Mouse (Mus musculus): Measurements from ENCODE around the gene Olfml2b. TPM values are rescaled to one million over a fixed set of nuclear protein-coding genes. Genes with fewer than 3 reads are reported as not detected.
A peak's percentile ranks its signal among the peaks of the same experiment; 100 is the strongest.

The Olfml2b gene
- 10 to 100 TPM; 63.6 to 81.0 TPM for total RNA-seq (2021)
- long read RNA-seq, experiment 1, transcript Olfml2b-201 (8 exons, 3,095 nt) = major isoform, 99 of 121 reads
- long read RNA-seq, experiment 1, partial matches to known transcripts = 10 of 121 reads
- long read RNA-seq, experiment 1, other reads (novel, unspliced or antisense) = 12 of 121 reads
- long read RNA-seq, experiment 2, transcript Olfml2b-201 (8 exons, 3,095 nt) = major isoform, 135 of 171 reads
- long read RNA-seq, experiment 2, partial matches to known transcripts = 15 of 171 reads
- long read RNA-seq, experiment 2, other reads (novel, unspliced or antisense) = 21 of 171 reads

- DNase-seq (ENCODE audit: low spot score in 2 of 2) = peak; percentile 86 to 93
Measured at GRCm38 (mm10) chr1:170644255-170645205, at the start of gene Olfml2b. Gene Olfml2b (plus strand): TSS chr1:170644532.

GRCm38 (mm10) chr1:170594575-170594974 lies 49.8 kb upstream of the Olfml2b start:
- no peak for DNase-seq (ENCODE audit: low spot score in 2 of 2)

GRCm38 (mm10) chr1:170605228-170606001 lies 38.9 kb upstream of the Olfml2b start:
- no peak for DNase-seq (ENCODE audit: low spot score in 2 of 2)

- DNase-seq (ENCODE audit: low spot score in 2 of 2) = no peak
Measured at GRCm38 (mm10) chr1:170607231-170607917, 37.0 kb upstream of the Olfml2b start.

GRCm38 (mm10) chr1:170608461-170609071 lies 35.8 kb upstream of the Olfml2b start:
- DNase-seq (ENCODE audit: low spot score in 2 of 2) = no peak

- no peak for DNase-seq (ENCODE audit: low spot score in 2 of 2)
Measured at GRCm38 (mm10) chr1:170609872-170610271, 34.5 kb upstream of the Olfml2b start.

- no peak for DNase-seq (ENCODE audit: low spot score in 2 of 2)
Measured at GRCm38 (mm10) chr1:170610289-170610688, 34.0 kb upstream of the Olfml2b start.

- no peak for DNase-seq (ENCODE audit: low spot score in 2 of 2)
Measured at GRCm38 (mm10) chr1:170610695-170611094, 33.6 kb upstream of the Olfml2b start.

GRCm38 (mm10) chr1:170611631-170612030 lies 32.7 kb upstream of the Olfml2b start:
- DNase-seq (ENCODE audit: low spot score in 2 of 2) = no peak

GRCm38 (mm10) chr1:170612968-170613872 lies 31.1 kb upstream of the Olfml2b start:
- DNase-seq (ENCODE audit: low spot score in 2 of 2) = peak in 1 of 2 experiments; percentile 64

GRCm38 (mm10) chr1:170619686-170620374 lies 24.5 kb upstream of the Olfml2b start:
- DNase-seq (ENCODE audit: low spot score in 2 of 2) = no peak

GRCm38 (mm10) chr1:170622934-170623333 lies 21.4 kb upstream of the Olfml2b start:
- no peak for DNase-seq (ENCODE audit: low spot score in 2 of 2)

- no peak for DNase-seq (ENCODE audit: low spot score in 2 of 2)
Measured at GRCm38 (mm10) chr1:170623432-170623831, 20.9 kb upstream of the Olfml2b start.

- no peak for DNase-seq (ENCODE audit: low spot score in 2 of 2)
Measured at GRCm38 (mm10) chr1:170630489-170630888, 13.8 kb upstream of the Olfml2b start.

GRCm38 (mm10) chr1:170631571-170631970 lies 12.8 kb upstream of the Olfml2b start:
- DNase-seq (ENCODE audit: low spot score in 2 of 2) = no peak

- peak; percentile 54 to 82 for DNase-seq (ENCODE audit: low spot score in 2 of 2)
Measured at GRCm38 (mm10) chr1:170632385-170632784, 11.9 kb upstream of the Olfml2b start.

- no peak for DNase-seq (ENCODE audit: low spot score in 2 of 2)
Measured at GRCm38 (mm10) chr1:170632856-170633255, 11.5 kb upstream of the Olfml2b start.

GRCm38 (mm10) chr1:170638941-170639340 lies 5.4 kb upstream of the Olfml2b start:
- DNase-seq (ENCODE audit: low spot score in 2 of 2) = no peak

Measured in gastrocnemius, postnatal 4 days (tissue).